Mouse (Mus musculus) urinary bladder, postnatal 14 days (tissue): Measurements from ENCODE around the gene Slc7a4.
"Not testable (repeated sequence)": the region's sequence is repeated elsewhere in the genome, so short reads cannot be mapped to it uniquely, and the experiment has no call there.

Experiments used
- DNase-seq: peaks from one replicate; pipeline ENCODE4 v3.0.0; 2021; ENCODE audit warnings: low spot score

The Slc7a4 gene

GRCm38 (mm10) chr16:17561751-17562208 is 21.2 kb downstream of the Slc7a4 start, which contains the start of gene P2rx6:
Gene P2rx6, plus strand, starts transcription at chr16:17561885.
- DNase-seq = peak; percentile 53

GRCm38 (mm10) chr16:17561128-17561750 is 21.8 kb downstream of the Slc7a4 start, which contains the start of gene Lrrc74b:
Gene Lrrc74b, minus strand, starts transcription at chr16:17561247.
- peak; percentile 64 for DNase-seq

DNA sequence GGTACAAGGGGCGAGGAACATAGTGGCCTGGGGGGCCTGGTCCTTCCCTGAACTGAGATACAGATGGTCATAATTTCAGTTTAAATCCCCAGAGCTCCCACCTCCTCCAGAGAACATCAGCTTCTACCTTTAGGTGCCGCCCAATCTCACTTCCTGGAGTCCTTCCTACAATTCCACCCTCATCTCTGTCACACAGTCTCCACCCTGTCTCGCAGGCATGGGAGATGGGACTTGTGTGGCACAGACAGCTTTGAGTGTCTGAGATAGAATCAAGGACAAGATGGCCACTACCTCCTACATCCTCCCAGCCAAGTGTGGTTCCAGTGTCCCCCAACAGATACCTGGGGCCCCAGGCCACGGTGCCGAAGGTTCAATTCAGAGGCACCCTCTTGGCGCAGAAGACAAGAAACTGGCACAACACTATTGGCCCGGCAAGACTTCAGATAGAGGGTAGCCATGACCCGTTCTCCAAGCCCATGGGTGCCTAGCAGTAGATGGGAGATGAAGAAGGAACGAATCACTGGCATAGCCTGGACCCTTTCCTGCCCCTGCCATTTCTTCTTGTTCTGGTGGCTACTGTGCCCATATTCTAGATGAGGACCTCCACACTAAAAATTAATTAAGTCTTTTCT is 23.5 kb downstream of the Slc7a4 start:
- no peak for DNase-seq

GRCm38 (mm10) chr16:17558811-17559210 is 24.2 kb downstream of the Slc7a4 start:
- DNase-seq = peak; percentile 48

- peak; percentile 68 for DNase-seq
These were observed 25.0 kb downstream of the Slc7a4 start for GRCm38 (mm10) chr16:17557947-17558480.

- DNase-seq = no peak
These were observed 26.1 kb downstream of the Slc7a4 start for GRCm38 (mm10) chr16:17556907-17557306.

GRCm38 (mm10) chr16:17556180-17556579 is 26.8 kb downstream of the Slc7a4 start:
- no peak for DNase-seq

- DNase-seq = not testable (repeated sequence)
These were observed 28.3 kb downstream of the Slc7a4 start for GRCm38 (mm10) chr16:17554702-17555101.

DNA sequence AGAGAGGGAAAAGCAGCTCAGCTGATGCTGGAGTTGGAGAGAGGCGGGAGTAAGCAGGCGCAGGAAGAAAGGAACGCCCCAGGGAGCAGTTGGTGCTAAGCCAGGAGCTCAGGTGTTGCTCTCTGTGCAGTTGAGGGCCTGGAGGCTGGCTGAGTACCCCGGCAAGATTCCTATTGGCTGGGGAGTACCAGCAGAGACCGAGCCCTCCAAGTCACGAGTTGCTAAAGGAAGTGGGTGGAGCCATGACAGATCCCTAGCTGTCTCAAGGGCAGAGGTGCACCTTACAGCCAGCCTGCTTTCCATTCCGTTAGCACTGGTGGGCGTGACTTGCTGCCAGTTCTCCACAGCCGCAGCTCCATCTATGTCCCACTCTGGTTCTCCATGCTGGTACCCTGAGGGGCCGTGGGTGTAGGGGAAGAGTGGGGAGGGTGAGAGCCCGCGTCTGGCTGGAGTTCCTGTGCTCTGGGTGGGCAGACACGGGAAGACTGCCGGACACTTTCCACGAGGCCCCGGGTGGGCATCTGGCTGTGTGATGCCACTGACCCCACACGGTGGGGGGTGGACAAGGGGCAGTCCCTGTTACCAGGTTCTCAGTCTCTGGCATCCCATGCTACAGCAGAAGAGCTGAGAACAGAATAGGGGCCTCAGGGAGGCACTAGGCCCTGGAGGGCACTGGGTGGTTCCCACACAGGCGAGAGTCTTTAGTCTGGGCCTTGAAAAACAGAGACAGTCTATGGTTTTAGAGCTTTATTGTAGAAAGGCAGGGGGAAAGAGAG is 28.9 kb downstream of the Slc7a4 start:
- peak; percentile 36 for DNase-seq

DNA sequence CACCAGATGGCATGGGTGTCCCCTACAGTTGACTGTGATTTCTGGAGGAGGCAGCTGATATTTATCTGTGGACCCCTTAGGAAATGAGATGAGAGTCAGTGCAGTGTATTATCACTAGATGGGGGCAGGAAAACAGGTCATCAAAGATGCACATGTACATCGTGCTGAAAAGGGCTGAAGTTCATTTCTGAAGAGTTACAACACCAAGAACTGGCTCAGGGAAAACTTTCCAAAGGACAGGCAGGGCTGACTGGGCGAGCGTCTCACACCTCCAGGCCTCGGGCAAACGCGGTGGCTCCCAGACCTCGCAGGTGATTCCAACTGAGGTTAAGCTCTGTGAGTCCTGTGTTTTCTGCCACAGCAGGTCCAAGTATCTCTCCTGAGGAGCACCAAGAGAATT is 30.2 kb downstream of the Slc7a4 start:
- DNase-seq = no peak

DNA sequence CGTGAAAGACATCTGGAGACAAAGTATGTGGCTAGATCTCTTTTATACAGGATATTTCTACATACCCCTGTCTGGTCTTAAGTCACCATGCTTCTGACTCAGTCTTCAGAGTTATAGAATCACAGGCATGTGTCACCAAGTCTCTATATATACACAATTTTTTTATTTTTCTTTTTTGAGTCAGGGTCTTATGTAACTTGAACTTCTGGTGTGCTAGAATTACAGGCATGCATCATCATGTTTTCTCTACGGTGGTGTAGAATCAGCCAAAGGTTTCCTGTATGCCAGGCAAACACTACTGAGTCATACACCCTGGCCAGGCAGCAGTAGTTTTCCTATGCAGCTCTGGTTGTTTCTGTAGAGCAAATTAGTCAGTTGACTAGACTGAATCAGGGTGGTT is 40.4 kb downstream of the Slc7a4 start:
- DNase-seq = no peak

DNA sequence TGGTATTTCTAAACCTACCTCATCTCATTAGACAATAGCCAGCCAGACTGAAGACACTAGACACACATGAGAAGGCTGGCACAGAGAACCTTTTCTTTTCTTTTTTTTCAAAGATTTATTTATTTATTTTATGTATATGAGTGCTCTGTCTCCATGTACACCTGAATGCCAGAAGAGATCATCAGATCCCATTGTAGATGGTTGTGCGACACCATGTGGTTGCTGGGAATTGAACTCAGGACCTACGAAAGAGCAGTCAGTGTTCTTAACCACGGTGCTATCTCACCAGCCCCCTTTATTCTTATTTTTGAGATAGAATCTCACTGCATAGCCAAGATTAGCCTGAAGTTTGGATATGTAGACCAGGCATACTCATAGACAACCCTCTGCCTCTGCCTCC is 46.4 kb downstream of the Slc7a4 start:
- DNase-seq = no peak

GRCm38 (mm10) chr16:17532676-17533329 is 50.2 kb downstream of the Slc7a4 start:
- no peak for DNase-seq

DNA sequence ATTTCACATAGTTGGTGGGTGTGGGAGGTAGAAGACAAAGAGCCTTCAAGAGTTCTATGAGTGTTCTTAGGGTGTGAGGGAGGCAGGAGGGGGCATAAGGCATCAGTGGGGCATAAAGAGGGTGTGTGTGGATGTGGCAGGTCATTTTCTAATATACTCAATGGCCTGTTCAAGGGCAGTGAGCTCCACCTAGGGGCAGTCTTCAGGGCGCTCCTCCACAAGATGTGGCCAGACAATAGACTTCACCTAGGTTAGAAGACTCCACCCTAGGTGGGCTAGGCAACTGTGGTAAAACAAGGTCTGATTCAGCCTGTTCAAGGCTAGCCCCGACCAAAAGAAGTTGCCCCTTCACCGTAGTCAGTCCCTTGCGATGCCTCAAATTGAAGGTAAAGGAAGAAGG is 50.7 kb downstream of the Slc7a4 start:
- no peak for DNase-seq

GRCm38 (mm10) chr16:17530640-17531288 is 52.2 kb downstream of the Slc7a4 start, which contains the start of gene Thap7:
Gene Thap7, minus strand, starts transcription at chr16:17531136.
- DNase-seq = peak; percentile 98

GRCm38 (mm10) chr16:17529981-17530586 is 52.9 kb downstream of the Slc7a4 start:
- no peak for DNase-seq

- no peak for DNase-seq
These were observed 54.7 kb downstream of the Slc7a4 start for GRCm38 (mm10) chr16:17528276-17528675.

- DNase-seq = no peak
These were observed 55.4 kb downstream of the Slc7a4 start for GRCm38 (mm10) chr16:17527606-17528005.

DNA sequence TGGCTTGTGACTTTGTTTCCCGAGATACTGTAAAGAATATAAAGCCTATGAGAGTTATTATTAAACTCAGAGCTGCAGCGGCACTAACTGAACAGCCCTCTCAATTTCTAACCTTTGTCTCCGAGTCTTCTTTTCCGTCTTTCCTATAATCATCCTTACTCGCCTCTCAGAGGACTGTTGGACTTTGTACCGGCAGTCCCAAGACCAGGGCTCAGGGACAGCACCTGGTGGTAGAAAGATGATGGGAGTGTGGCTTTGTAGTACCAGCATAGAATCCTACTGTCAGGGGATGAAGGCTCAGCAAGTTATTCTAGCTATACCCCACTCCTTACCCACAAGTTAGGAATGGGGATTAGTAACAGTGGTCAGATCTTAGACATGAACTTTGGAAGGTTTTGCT is 56.8 kb downstream of the Slc7a4 start:
- no peak for DNase-seq

GRCm38 (mm10) chr16:17525524-17525923 is 57.5 kb downstream of the Slc7a4 start:
- DNase-seq = no peak

- no peak for DNase-seq
These were observed 58.9 kb downstream of the Slc7a4 start for GRCm38 (mm10) chr16:17524156-17524555.
